Mouse (Mus musculus) heart, adult 2 months (tissue): ENCODE measurements at regions not wholly inside any gene's neighbourhood (a gene's known extent, or its start where the extent isn't known, plus 50 kb on each side); places are given as distances from the start of the nearest gene placed in this dataset.

Source experiments
- CTCF ChIP-seq: fragments of 200-600 bp; IDR thresholded peaks from 2 replicates; pipeline ENCODE4 v1.8.1; 2022; ENCODE audit warnings: antibody characterized with exemption, mild to moderate bottlenecking, moderate library complexity
- EP300 ChIP-seq: fragments of 200-500 bp; IDR thresholded peaks from 2 replicates; pipeline ENCODE4 v1.6.1; 2011; ENCODE audit warnings: low read depth, low read length, control low read depth; ENCODE audit not compliant: insufficient read depth
- POLR2A ChIP-seq: fragments of 200-500 bp; IDR thresholded peaks from 2 replicates; pipeline ENCODE4 v1.6.1; 2011; ENCODE audit warnings: mild to moderate bottlenecking, low read depth, low read length, control low read depth; ENCODE audit not compliant: insufficient read depth

- TF ChIP-seq CTCF (no peak), POLR2A (no peak), EP300 (no peak)
Measured at GRCm38 (mm10) chr3:78677656-78678055, 608.7 kb downstream of the Rapgef2 start.
